Mouse (Mus musculus) liver, embryonic 16.5 days (tissue): ENCODE results near the gene Cdc123. TPM values are rescaled to one million over a fixed set of nuclear protein-coding genes. Genes with fewer than 3 reads are reported as not detected.
A peak's percentile ranks its signal among the peaks of the same experiment; 100 is the strongest.

Experiments used
- ATAC-seq: fragments of 200-750 bp; cut with Nextera tagmentation; 2 replicates; pipeline ENCODE4 v1.8.0; 2017; ENCODE audit warnings: low read depth, mild to moderate bottlenecking, moderate number of reproducible peaks, moderate library complexity
- H3K27ac ChIP-seq: fragments of 300-500 bp; sonication (generic); 2 replicates; pipeline ENCODE4 v1.5.1; 2014; ENCODE audit warnings: mild to moderate bottlenecking, low read length
- H3K27me3 ChIP-seq: fragments of 300-500 bp; sonication (generic); 2 replicates; pipeline ENCODE4 v1.6.1; 2014; ENCODE audit warnings: low read depth, low read length, mixed read lengths; ENCODE audit not compliant: control insufficient read depth, insufficient read depth
- H3K36me3 ChIP-seq: fragments of 300-500 bp; sonication (generic); 2 replicates; pipeline ENCODE4 v1.6.1; 2014; ENCODE audit warnings: mild to moderate bottlenecking; ENCODE audit not compliant: control insufficient read depth, insufficient read depth
- H3K4me1 ChIP-seq: fragments of 300-500 bp; sonication (generic); 2 replicates; pipeline ENCODE4 v1.6.1; 2014; ENCODE audit warnings: low read depth, low read length, mixed read lengths; ENCODE audit not compliant: control insufficient read depth
- H3K4me2 ChIP-seq: fragments of 300-500 bp; sonication (generic); 2 replicates; pipeline ENCODE4 v1.6.1; 2014; ENCODE audit warnings: low read depth, low read length, mixed read lengths
- H3K4me3 ChIP-seq: fragments of 300-500 bp; sonication (generic); 2 replicates; pipeline ENCODE4 v1.5.1; 2014; ENCODE audit warnings: low read depth, mild to moderate bottlenecking, low read length
- H3K9ac ChIP-seq: fragments of 300-500 bp; sonication (generic); 2 replicates; pipeline ENCODE4 v1.6.1; 2014; ENCODE audit warnings: low read depth, low read length
- H3K9me3 ChIP-seq: fragments of 300-500 bp; sonication (generic); replicated peaks from 2 replicates; pipeline ENCODE4 v1.6.1; 2016; ENCODE audit warnings: low read length; ENCODE audit not compliant: control insufficient read depth
- WGBS: fragments of 180-500 bp; shearing (Covaris S2); extraction: QIAGEN DNeasy Blood & Tissue Kit; methylation state at CpG from one replicate; pipeline ENCODE4 v1.1.7; 2014; ENCODE audit not compliant: insufficient replicate concordance; 5-methylcytosine and 5-hydroxymethylcytosine counted together
- polyA plus RNA-seq: library from polyadenylated mRNA; unstranded; fragments of >200 nt; fragmentation: Nextera tagmentation; extraction: Ambion mirVana; gene quantifications from 2 replicates; pipeline ENCODE4 v1.2.1, GENCODE M21; 2015

The Cdc123 gene
- polyA plus RNA-seq, 1 experiment from 2014 or later = 116 TPM

DNA sequence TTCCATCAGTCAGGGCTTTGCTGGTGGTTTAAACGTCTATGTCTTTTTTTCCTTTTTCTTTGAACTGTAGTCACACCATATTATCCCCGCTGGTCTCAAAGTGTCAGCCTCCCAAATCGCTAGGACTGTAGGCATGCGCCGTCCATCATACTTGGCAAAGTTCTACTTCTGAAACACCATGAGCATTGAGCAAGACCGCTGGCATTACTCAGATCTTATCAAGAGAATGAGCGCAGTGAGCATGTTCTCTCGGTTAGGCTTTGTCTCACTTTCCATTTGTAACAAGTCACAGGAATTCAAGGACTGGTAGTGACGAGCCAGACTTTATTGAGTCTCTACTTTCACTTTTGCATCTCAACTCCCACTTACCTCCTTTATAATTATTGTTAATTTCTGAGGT, 6.2 kb upstream of the Cdc123 start:
- Histone ChIP-seq H3K27ac (no peak overlapping the region), H3K9me3 (no peaks in the 10 kb centered on the region), H3K36me3 (peaks cover 3% of the 10 kb centered on the region; the same call in 1 of the 2 replicates), H3K4me1 (peaks cover 7% of the 10 kb centered on the region), H3K9ac (no peak overlapping the region), H3K4me3 (no peak overlapping the region), H3K4me2 (no peak overlapping the region), H3K27me3 (no peaks in the 10 kb centered on the region)
- 76% methylated on average over 9 of the region's 9 CpGs for WGBS
- ATAC-seq = no peak

DNA sequence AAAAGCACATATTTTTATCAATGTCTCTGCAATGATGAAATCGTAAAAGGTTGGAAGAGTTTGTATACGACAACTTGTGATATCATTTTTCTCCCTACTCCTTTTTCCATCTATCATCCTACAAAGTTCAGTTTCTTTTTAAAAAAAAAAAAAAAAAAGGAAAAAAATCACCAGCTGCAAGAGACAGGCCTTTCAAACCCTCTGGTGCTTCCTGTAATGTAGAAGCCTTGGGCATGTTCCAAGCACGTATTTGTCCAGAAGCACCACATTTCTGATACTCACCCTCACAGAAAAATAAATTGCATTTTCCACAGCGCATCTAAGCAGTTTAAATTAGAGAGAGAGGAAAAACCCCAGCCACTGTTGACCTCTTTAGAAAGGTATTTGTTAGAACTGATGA, 862 bp upstream of the Cdc123 start:
- peaks cover 5% of the 10 kb centered on the region for H3K36me3 ChIP-seq
- WGBS = 11% methylated on average over 4 of the region's 4 CpGs
- peak overlapping the region; percentile 78 for H3K4me3 ChIP-seq
- peak overlapping the region; percentile 75 for H3K9ac ChIP-seq
- H3K4me1 ChIP-seq = peaks cover 12% of the 10 kb centered on the region
- no peaks in the 10 kb centered on the region for H3K9me3 ChIP-seq
- ATAC-seq = no peak
- H3K27ac ChIP-seq = no peak overlapping the region
- peak overlapping the region; percentile 80 for H3K4me2 ChIP-seq
- H3K27me3 ChIP-seq = no peaks in the 10 kb centered on the region

DNA sequence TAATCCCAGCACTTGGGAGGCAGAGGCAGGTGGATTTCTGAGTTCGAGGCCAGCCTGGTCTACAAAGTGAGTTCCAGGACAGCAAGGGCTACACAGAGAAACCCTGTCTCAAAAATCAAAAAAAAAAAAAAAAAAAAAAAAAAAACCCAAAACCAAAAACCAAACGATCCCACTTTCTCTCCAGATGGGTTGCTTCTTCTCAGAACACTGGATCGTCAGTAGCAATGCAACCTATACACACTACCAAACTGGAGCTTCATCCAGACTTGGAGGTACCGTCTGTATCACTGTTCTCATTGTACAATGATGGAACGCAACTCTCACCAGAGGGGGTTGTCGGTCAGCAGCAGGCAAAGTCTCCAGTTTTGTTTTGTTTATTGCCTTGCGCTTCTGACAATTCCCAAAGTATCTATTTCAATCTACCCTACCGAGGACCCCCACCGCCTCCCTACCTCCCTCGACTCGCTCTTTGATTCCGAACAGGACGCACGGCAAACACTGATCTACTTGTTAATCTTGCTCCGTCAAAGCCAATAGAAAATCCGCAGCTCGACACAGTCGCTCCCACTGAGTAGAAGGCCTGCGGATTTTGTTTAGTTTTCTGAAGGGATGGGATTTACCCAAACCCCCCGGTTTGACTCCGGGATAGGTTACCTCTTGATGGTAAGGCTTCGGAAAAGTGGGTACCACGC, 637 bp downstream of the Cdc123 start:
- no peaks in the 10 kb centered on the region for H3K27me3 ChIP-seq
- H3K4me2 ChIP-seq = peak overlapping the region; percentile 77
- H3K27ac ChIP-seq = peak overlapping the region; percentile 82
- 3% methylated on average over 23 of the region's 23 CpGs for WGBS
- peak overlapping the region; percentile 78 for H3K4me3 ChIP-seq
- peak; percentile 30 for ATAC-seq
- H3K9me3 ChIP-seq = no peaks in the 10 kb centered on the region
- peak overlapping the region; percentile 75 for H3K9ac ChIP-seq
- peaks cover 19% of the 10 kb centered on the region for H3K36me3 ChIP-seq
- H3K4me1 ChIP-seq = peaks cover 12% of the 10 kb centered on the region

DNA sequence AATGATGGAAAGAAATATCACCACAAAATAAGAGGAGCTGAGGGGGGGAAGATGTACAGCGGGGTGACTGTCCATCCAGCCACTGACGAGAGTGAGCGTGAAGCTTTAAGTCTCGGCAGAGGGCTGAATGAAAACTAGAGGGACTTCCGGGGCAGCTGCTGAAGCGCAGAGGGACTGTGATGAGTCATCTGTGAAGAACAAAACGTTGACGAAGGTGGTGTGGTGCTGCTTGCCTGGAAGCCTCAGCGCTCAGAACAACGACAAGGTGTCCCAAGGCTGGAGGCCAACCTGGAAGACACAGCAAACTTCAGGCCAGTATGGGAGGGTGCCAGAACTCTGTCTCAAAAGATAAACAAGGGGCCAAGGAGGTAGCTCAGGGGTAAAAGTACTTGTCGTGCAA, 4.1 kb downstream of the Cdc123 start:
- H3K4me1 ChIP-seq = peaks cover 2% of the 10 kb centered on the region; the same call in 1 of the 2 replicates
- H3K4me3 ChIP-seq = no peak overlapping the region
- H3K27me3 ChIP-seq = no peaks in the 10 kb centered on the region
- H3K36me3 ChIP-seq = peaks cover 29% of the 10 kb centered on the region
- ATAC-seq = no peak
- H3K27ac ChIP-seq = no peak overlapping the region
- 0 out of 2 replicates have a peak, but pooled peaks cover 2% of the 10 kb centered on the region for H3K9me3 ChIP-seq
- WGBS = 88% methylated on average over 11 of the region's 11 CpGs
- H3K4me2 ChIP-seq = no peak overlapping the region
- no peak overlapping the region for H3K9ac ChIP-seq

DNA sequence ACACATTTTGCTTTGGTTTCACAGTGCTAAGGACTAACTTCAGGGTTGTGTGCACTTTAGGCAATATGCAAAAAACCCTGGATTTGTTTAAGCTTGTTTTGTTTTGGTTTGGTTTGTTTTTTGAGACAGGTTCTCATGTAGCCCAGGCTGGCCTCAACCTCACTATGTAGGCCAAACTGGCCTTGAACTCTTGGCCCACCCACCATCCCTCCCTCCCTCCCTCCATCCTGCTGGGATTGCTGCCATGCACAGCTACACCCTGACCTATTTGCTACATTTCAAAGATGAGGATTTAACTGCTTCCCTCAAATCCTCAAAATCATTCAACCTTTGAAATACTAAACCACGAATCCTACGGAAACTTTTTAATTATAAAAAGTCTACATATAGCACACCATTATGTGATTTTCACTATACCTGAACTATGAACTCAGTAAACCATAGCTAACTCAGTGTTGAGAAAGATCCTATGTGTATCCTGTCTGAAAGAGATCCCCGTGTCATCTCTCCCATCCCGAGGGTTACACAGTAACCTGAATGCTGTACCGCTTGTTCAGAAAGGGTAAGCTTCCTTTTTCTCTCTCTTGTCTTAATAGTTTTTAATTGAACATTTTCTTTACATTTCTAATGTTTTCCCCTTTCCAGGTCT, 19.6 kb downstream of the Cdc123 start:
- Histone ChIP-seq H3K4me2 (peak overlapping the region; percentile 12; the same call in 1 of the 2 replicates), H3K27ac (peak overlapping the region; percentile 66), H3K9ac (no peak overlapping the region), H3K4me1 (peaks cover 5% of the 10 kb centered on the region), H3K9me3 (no peaks in the 10 kb centered on the region), H3K4me3 (no peak overlapping the region), H3K36me3 (peaks cover 6% of the 10 kb centered on the region; the same call in 1 of the 2 replicates), H3K27me3 (no peaks in the 10 kb centered on the region)
- peak; percentile 76 for ATAC-seq
- 79% methylated on average over 5 of the region's 5 CpGs for WGBS

DNA sequence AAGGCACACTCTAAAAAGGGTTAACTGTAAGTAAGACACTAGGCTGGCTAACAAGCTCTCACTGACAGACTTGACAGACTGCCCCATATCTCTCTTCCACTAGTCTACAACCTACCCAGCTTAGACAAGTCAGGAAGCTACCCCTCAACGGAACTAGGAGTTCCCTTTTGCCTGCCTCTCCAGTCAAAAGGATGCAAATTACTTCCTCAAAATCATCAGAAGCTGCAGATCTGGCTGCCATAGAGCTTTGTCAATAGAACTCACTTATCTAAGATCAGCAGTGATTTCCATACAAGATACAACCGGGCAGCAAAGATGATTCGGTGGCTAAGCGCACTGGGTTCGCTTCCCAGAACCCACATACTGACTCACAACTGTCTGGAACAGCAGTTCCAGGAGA, 20.3 kb downstream of the Cdc123 start:
- Histone ChIP-seq H3K4me2 (no peak overlapping the region), H3K4me3 (no peak overlapping the region), H3K27ac (peak overlapping the region; percentile 66), H3K4me1 (peaks cover 5% of the 10 kb centered on the region), H3K9me3 (no peaks in the 10 kb centered on the region), H3K9ac (no peak overlapping the region), H3K27me3 (no peaks in the 10 kb centered on the region), H3K36me3 (peaks cover 10% of the 10 kb centered on the region; the same call in 1 of the 2 replicates)
- 29% methylated on average over 5 of the region's 5 CpGs for WGBS
- no peak for ATAC-seq

DNA sequence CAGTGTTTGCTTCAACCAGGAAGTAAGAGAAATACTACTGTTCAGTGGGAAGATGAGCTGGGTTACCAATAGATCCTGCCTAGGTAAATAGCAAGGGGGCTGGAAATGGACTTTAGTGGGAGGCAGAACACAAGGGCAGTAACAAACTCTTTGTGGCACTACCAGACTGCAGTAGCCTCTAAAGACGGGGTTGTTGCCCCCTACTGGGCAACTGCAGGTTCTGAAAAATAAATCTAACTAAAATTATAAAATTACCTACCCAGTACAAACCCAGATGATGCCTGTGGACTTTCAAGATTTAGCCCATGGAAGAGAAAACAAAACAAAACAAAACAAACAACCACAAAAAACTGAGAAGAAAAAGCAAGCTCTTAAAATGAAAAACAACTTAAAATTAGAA, 20.8 kb downstream of the Cdc123 start:
- WGBS = 22% methylated on average over 1 of the region's 1 CpGs
- Histone ChIP-seq H3K9me3 (no peaks in the 10 kb centered on the region), H3K9ac (no peak overlapping the region), H3K36me3 (peaks cover 10% of the 10 kb centered on the region), H3K4me2 (no peak overlapping the region), H3K27ac (peak overlapping the region; percentile 66), H3K27me3 (no peaks in the 10 kb centered on the region), H3K4me3 (no peak overlapping the region), H3K4me1 (peaks cover 5% of the 10 kb centered on the region)
- no peak for ATAC-seq

DNA sequence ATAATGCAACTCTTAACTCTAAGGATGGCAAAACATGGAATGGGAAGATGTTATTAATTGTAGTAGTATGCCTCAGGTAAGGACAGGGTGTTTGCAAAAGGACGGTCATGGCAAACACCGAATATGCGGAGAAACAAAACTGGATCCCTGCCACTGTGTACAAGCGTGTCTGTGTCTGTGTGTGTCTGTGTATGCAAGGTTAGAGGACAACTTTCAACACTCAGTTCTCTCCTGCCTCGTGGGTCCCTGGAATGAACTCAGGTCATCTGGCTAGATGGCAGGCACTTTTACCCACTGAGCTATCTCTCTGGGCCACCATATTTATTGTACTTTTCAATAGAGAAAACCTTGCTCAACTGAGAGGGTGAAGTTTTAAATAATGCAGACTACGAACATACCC, 22.5 kb downstream of the Cdc123 start:
- Histone ChIP-seq H3K27ac (no peak overlapping the region), H3K4me2 (no peak overlapping the region), H3K9ac (no peak overlapping the region), H3K9me3 (no peaks in the 10 kb centered on the region), H3K4me3 (no peak overlapping the region), H3K27me3 (no peaks in the 10 kb centered on the region), H3K36me3 (peaks cover 8% of the 10 kb centered on the region), H3K4me1 (peaks cover 5% of the 10 kb centered on the region)
- WGBS = 69% methylated on average over 6 of the region's 6 CpGs
- peak; percentile 59 for ATAC-seq

DNA sequence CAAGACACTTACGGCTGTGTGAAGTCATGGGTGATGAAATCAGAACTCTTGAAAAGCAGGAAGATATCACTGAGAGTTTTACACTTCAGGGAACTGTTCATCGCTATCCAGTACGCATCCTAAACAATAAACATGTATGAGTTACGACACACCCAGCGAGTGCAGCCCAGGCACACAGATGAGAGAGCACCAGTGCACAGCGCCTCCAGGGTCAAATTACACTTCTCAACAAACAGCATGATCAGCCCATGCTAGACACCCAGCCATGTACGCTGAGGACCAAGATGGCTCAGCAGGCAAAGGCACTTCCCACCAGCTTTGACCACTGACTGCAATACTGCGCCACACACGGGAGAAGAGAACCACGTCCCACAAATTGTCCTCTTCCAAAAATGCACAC, 23.7 kb downstream of the Cdc123 start:
- 84% methylated on average over 10 of the region's 10 CpGs for WGBS
- H3K9me3 ChIP-seq = no peaks in the 10 kb centered on the region
- H3K4me2 ChIP-seq = no peak overlapping the region
- peak; percentile 47 for ATAC-seq
- peaks cover 4% of the 10 kb centered on the region for H3K36me3 ChIP-seq
- H3K4me1 ChIP-seq = peaks cover 5% of the 10 kb centered on the region
- no peak overlapping the region for H3K9ac ChIP-seq
- H3K27ac ChIP-seq = no peak overlapping the region
- H3K27me3 ChIP-seq = no peaks in the 10 kb centered on the region
- H3K4me3 ChIP-seq = no peak overlapping the region
